Mouse (Mus musculus): ENCODE measurements around the gene Klk1b9. TPM values are rescaled to one million over a fixed set of nuclear protein-coding genes. Genes with fewer than 3 reads are reported as not detected.
A peak's percentile ranks its signal among the peaks of the same experiment; 100 is the strongest.
"Not testable (repeated sequence)": the region's sequence is repeated elsewhere in the genome, so short reads cannot be mapped to it uniquely, and the experiment has no call there.

Klk1b9 gene
- polyA plus RNA-seq, 1 experiment, result not detected

DNA sequence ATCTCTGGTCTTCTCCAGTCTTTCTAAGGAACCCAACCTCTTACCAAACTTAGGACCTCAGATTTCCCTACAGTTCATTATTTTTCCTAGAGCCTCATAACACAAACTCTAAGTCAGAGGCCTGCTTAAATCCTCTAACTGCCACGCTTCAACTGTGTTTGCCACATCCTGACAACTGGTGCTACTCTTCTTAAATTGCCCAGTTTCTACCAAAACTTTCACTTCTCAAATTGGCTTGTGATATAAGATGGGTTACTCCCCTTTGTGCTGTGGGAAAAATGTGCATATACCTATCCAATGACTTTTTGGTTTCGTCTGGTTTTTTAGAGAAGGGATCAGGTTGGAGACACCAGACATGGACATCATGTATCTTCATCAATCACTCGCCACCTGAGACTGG is 8.8 kb upstream of the Klk1b9 start:
- TF ChIP-seq CTCF (IDR thresholded peaks at IDR 0.05; ENCODE audit: low read depth, low read length), result no peak
- TF ChIP-seq POLR2A (IDR thresholded peaks at IDR 0.05; ENCODE audit: borderline replicate concordance, low read depth, low read length), result no peak
- H3K4me1 ChIP-seq (ENCODE audit: control insufficient read depth, insufficient read depth, low read length), result peaks cover 17% of the 10 kb centered on the region
- H3K4me3 ChIP-seq (ENCODE audit: insufficient read depth, low read length), result no peak overlapping the region
- no peak overlapping the region for H3K27ac ChIP-seq (ENCODE audit: insufficient read depth, low read depth, low read length)

DNA sequence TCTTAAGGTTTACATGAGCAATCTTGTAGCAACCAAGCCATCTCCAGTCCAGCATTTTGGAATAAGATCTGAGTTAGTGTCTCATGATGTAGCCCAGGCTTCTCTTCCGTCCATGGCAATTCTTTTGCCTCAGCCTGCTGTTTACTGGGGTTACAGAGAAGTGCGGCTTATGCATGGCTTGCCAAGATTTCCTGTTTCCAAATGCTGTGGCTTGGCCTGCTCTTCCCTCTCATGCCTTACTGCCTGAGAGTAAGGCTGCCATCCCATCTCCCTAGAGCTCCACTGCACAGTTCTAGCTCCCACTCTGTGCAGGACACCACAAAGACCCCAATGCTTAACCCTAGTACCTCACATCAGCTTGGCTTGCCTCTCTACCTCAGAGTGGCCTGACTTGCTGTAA is 8.2 kb upstream of the Klk1b9 start:
- no peak overlapping the region for H3K27ac ChIP-seq (ENCODE audit: insufficient read depth, low read depth, low read length)
- no peak for TF ChIP-seq POLR2A (IDR thresholded peaks at IDR 0.05; ENCODE audit: borderline replicate concordance, low read depth, low read length)
- TF ChIP-seq CTCF (IDR thresholded peaks at IDR 0.05; ENCODE audit: low read depth, low read length), result no peak
- H3K4me1 ChIP-seq (ENCODE audit: control insufficient read depth, insufficient read depth, low read length), result peaks cover 14% of the 10 kb centered on the region
- no peak overlapping the region for H3K4me3 ChIP-seq (ENCODE audit: insufficient read depth, low read length)

DNA sequence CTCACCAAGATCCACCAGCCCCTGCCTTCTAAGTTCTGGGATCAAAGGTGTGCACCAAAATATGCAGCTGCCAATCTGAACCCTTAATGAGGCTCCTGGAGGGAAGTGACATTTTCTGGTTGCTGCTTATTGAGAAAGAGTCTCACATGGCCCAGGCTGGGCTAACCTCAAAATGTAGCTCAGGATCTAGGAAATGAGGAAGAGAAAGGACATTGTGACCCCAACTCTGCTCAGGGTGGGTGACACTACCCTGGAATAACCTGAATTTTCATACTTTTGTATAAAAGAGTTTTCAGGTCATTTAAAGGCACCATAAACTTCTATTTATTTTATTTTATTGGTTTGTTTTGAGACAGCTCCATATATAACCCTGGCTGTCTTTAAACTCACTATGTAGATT is 9.8 kb downstream of the Klk1b9 start:
- no peak for TF ChIP-seq CTCF (IDR thresholded peaks at IDR 0.05; ENCODE audit: low read depth, low read length)
- Histone ChIP-seq H3K4me1 (ENCODE audit: control insufficient read depth, insufficient read depth, low read length) (peaks cover 24% of the 10 kb centered on the region), H3K4me3 (ENCODE audit: insufficient read depth, low read length) (no peak overlapping the region), H3K27ac (ENCODE audit: insufficient read depth, low read depth, low read length) (peak overlapping the region; percentile 65)

DNA sequence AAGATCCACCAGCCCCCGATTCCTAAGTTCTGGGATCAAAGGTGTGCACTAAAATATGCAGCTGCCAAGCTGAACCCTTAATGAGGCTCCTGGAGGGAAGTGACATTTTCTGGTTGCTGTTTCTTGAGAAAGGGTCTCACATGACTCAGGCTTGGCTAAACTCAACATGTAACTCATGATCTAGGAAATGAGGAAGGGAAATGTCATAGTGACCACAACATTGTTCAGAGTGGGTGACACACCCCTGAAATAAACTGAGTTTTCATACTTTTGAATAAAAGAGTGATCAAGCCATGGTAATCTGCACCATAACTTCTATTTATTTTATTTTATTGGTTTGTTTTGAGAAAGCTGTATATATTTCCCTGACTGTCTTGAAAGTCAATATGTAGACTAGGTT is 19.0 kb downstream of the Klk1b9 start:
- H3K27ac ChIP-seq (ENCODE audit: insufficient read depth, low read depth, low read length), result peak overlapping the region; percentile 77
- H3K4me1 ChIP-seq (ENCODE audit: control insufficient read depth, insufficient read depth, low read length), result peaks cover 52% of the 10 kb centered on the region
- H3K4me3 ChIP-seq (ENCODE audit: insufficient read depth, low read length), result not testable (repeated sequence)

DNA sequence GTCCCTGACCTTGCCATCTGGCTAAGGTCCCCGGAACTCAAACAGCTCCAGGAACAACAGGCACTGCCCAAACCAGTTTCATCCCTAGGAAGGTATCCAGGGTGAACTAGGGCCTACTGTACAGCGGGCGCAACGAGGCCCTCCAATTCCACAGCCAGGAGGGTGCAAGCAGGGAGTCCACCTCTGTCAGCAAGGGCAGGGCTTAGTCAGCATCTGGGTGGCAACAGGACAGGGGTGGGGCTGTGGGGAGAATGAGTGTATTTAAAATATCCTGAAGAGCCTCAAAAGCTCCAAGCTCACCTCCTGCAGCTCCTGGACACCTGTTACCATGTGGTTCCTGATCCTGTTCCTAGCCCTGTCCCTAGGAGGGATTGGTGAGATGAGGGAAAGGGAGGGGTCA is 19.7 kb downstream of the Klk1b9 start, which contains the start of gene Klk1b11:
Gene Klk1b11, plus strand, starts transcription at position 301 of the 400 bp plus-strand sequence.
- H3K4me3 ChIP-seq (ENCODE audit: insufficient read depth, low read length), result not testable (repeated sequence)
- peak within 1 kb of the TSS; percentile 77 for H3K27ac ChIP-seq (ENCODE audit: insufficient read depth, low read depth, low read length)
- H3K4me1 ChIP-seq (ENCODE audit: control insufficient read depth, insufficient read depth, low read length), result peaks cover 52% of the 10 kb centered on the region

DNA sequence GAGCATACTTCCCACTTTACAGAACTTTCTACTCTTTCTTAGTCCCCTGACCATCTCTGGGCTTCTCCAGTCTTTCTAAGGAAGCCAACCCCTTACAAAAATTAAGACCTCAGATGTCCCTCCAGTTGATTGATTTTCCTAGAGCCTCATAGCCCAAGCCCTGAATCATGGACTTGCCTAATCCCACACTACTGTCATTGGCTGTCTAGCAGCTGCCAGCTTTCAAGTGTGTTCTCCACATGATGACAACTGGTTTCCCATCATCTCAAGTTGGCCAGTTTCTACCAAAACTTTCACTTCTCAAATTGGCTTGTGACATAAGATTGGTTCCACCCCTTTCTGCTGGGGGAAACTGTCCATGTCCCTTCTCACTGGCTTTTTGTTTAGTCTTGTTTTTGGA is 29.0 kb downstream of the Klk1b9 start:
- Histone ChIP-seq H3K27ac (ENCODE audit: insufficient read depth, low read depth, low read length) (peak overlapping the region; percentile 81), H3K4me1 (ENCODE audit: control insufficient read depth, insufficient read depth, low read length) (peaks cover 36% of the 10 kb centered on the region)

DNA sequence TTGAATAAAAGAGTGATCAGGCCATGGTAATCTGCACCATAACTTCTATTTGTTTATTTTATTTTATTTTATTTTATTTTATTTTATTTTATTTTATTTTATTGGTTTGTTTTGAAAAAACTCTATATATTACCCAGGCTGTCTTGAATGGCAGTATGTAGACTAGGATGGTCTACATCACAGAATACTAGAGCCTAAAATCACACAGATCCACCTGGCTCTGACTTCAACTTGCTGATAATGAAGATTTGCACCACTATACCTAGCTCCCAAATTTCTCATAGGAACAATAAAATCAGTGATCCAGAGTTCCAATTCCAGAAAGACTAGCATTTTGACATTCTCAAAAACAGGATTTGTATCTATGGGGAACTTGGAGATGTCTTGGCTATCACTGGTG is 36.0 kb downstream of the Klk1b9 start, which contains the start of gene Klk1b26:
Gene Klk1b26, plus strand, starts transcription at position 301 of the 400 bp plus-strand sequence.
- H3K4me1 ChIP-seq (ENCODE audit: control insufficient read depth, insufficient read depth, low read length), result peaks cover 13% of the 10 kb centered on the region
- not testable (repeated sequence) for H3K27ac ChIP-seq (ENCODE audit: insufficient read depth, low read depth, low read length); H3K4me3 ChIP-seq (ENCODE audit: insufficient read depth, low read length)

More for the DNA sequence above, 29.0 kb downstream of the Klk1b9 start:
- TF ChIP-seq CTCF (IDR thresholded peaks at IDR 0.05; ENCODE audit: low read depth, low read length), result no peak
- no peak for TF ChIP-seq POLR2A (IDR thresholded peaks at IDR 0.05; ENCODE audit: borderline replicate concordance, low read depth, low read length)
- no peak overlapping the region for H3K4me3 ChIP-seq (ENCODE audit: insufficient read depth, low read length)

DNA sequence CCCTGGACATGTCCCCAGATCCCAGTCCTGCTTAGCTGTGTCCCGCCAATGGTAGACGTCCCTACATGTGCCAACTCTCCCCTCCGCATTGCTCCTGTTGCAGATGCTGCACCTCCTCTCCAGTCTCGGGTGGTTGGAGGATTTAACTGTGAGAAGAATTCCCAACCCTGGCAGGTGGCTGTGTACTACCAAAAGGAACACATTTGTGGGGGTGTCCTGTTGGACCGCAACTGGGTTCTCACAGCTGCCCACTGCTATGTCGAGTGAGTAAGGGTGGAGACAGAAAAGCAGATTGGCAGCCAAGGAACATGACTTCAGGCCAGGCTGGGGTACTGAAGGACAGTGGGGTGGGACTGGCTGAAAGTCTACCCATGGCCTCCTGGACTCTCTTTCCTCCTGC is 38.8 kb downstream of the Klk1b9 start:
- not testable (repeated sequence) for H3K4me3 ChIP-seq (ENCODE audit: insufficient read depth, low read length); H3K27ac ChIP-seq (ENCODE audit: insufficient read depth, low read depth, low read length); H3K4me1 ChIP-seq (ENCODE audit: control insufficient read depth, insufficient read depth, low read length)

DNA sequence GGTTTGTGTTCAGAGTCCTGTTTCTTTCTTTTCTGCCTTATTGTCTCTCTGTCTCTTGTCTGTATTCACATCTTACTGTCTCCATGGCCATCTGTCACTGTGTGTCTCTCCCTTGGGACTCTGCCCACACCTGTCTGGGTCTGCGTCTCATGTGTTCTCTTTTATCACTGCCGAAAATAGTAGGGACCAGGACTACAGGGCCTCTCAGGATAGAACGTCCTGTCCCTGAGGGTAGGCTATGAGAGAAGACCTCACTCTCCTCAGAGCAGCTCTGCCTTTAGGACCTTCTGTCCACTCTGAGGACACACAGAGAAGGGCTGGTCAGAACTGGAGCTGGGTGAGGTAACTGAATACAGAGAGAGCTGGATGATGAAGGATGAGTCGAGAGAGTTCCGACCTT is 39.2 kb downstream of the Klk1b9 start:
- Histone ChIP-seq H3K4me1 (ENCODE audit: control insufficient read depth, insufficient read depth, low read length) (peaks cover 2% of the 10 kb centered on the region; the same call in 1 of the 2 replicates), H3K4me3 (ENCODE audit: insufficient read depth, low read length) (no peak overlapping the region), H3K27ac (ENCODE audit: insufficient read depth, low read depth, low read length) (no peak overlapping the region)
- no peak for TF ChIP-seq POLR2A (IDR thresholded peaks at IDR 0.05; ENCODE audit: borderline replicate concordance, low read depth, low read length)
- TF ChIP-seq CTCF (IDR thresholded peaks at IDR 0.05; ENCODE audit: low read depth, low read length), result no peak

Other genes starting within 250 kb of the Klk1b9 start
- not detected in 2 replicates for gene Klk12, start 207.2 kb upstream of the Klk1b9 start, polyA plus RNA-seq (2012; ENCODE audit: insufficient read depth, insufficient read length, missing spikeins)
- not detected in 2 replicates for gene Klk11, start 201.5 kb upstream of the Klk1b9 start, polyA plus RNA-seq (2012; ENCODE audit: insufficient read depth, insufficient read length, missing spikeins)
- not detected in 2 replicates for gene Klk10, start 195.0 kb upstream of the Klk1b9 start, polyA plus RNA-seq (2012; ENCODE audit: insufficient read depth, insufficient read length, missing spikeins)
- not detected in 2 replicates for gene Klk9, start 184.2 kb upstream of the Klk1b9 start, polyA plus RNA-seq (2012; ENCODE audit: insufficient read depth, insufficient read length, missing spikeins)
- not detected in 2 replicates for gene Klk8, start 178.5 kb upstream of the Klk1b9 start, polyA plus RNA-seq (2012; ENCODE audit: insufficient read depth, insufficient read length, missing spikeins)
- not detected in 2 replicates for gene Klk7, start 164.8 kb upstream of the Klk1b9 start, polyA plus RNA-seq (2012; ENCODE audit: insufficient read depth, insufficient read length, missing spikeins)
- gene Klk6, start 151.6 kb upstream of the Klk1b9 start, polyA plus RNA-seq (2012; ENCODE audit: insufficient read depth, insufficient read length, missing spikeins), result not detected in 2 replicates
- not detected in 2 replicates for gene Klk5, start 134.1 kb upstream of the Klk1b9 start, polyA plus RNA-seq (2012; ENCODE audit: insufficient read depth, insufficient read length, missing spikeins)
- gene Klk4, start 94.9 kb upstream of the Klk1b9 start, polyA plus RNA-seq (2012; ENCODE audit: insufficient read depth, insufficient read length, missing spikeins), result not detected in 2 replicates
- gene Klk15, start 42.3 kb upstream of the Klk1b9 start, polyA plus RNA-seq (2012; ENCODE audit: insufficient read depth, insufficient read length, missing spikeins), result not detected in 2 replicates
- gene Klk1b8, start 25.4 kb upstream of the Klk1b9 start, polyA plus RNA-seq (2012; ENCODE audit: insufficient read depth, insufficient read length, missing spikeins), result not detected in 2 replicates
- not detected in 2 replicates for gene Klk1b1, start 9.3 kb upstream of the Klk1b9 start, polyA plus RNA-seq (2012; ENCODE audit: insufficient read depth, insufficient read length, missing spikeins)
- gene Klk1b11, start 19.8 kb downstream of the Klk1b9 start, polyA plus RNA-seq (2012; ENCODE audit: insufficient read depth, insufficient read length, missing spikeins), result 1.4 and 2.8 TPM in 2 replicates
- gene Klk1b26, start 36.1 kb downstream of the Klk1b9 start, polyA plus RNA-seq (2012; ENCODE audit: insufficient read depth, insufficient read length, missing spikeins), result not detected in 2 replicates
- not detected in 2 replicates for gene Klk1b27, start 76.2 kb downstream of the Klk1b9 start, polyA plus RNA-seq (2012; ENCODE audit: insufficient read depth, insufficient read length, missing spikeins)
- gene Klk1b21, start 126.3 kb downstream of the Klk1b9 start, polyA plus RNA-seq (2012; ENCODE audit: insufficient read depth, insufficient read length, missing spikeins), result not detected in 2 replicates
- gene Klk1b22, start 136.6 kb downstream of the Klk1b9 start, polyA plus RNA-seq (2012; ENCODE audit: insufficient read depth, insufficient read length, missing spikeins), result not detected in 2 replicates
- gene Klk1b16, start 160.7 kb downstream of the Klk1b9 start, polyA plus RNA-seq (2012; ENCODE audit: insufficient read depth, insufficient read length, missing spikeins), result not detected in 2 replicates
- not detected in 2 replicates for gene Klk1b24, start 212.2 kb downstream of the Klk1b9 start, polyA plus RNA-seq (2012; ENCODE audit: insufficient read depth, insufficient read length, missing spikeins)
- gene Klk1b3, start 222.1 kb downstream of the Klk1b9 start, polyA plus RNA-seq (2012; ENCODE audit: insufficient read depth, insufficient read length, missing spikeins), result not detected in 2 replicates
- gene Klk1b4, start 231.4 kb downstream of the Klk1b9 start, polyA plus RNA-seq (2012; ENCODE audit: insufficient read depth, insufficient read length, missing spikeins), result not detected in 2 replicates
- not detected in 2 replicates for gene Klk1b5, start 239.9 kb downstream of the Klk1b9 start, polyA plus RNA-seq (2012; ENCODE audit: insufficient read depth, insufficient read length, missing spikeins)
- not detected in 2 replicates for gene Klk1, start 249.3 kb downstream of the Klk1b9 start, polyA plus RNA-seq (2012; ENCODE audit: insufficient read depth, insufficient read length, missing spikeins)

Measured in bone marrow macrophage, adult 2 months (primary cell).